Mouse (Mus musculus): Measurements from ENCODE around the gene Rgs10. TPM values are rescaled to one million over a fixed set of nuclear protein-coding genes. Genes with fewer than 3 reads are reported as not detected.

Gene Rgs10
- polyA plus RNA-seq, 1 experiment from 2014 or later = 13.6 TPM

- WGBS = 89% methylated on average over 11 of the region's 11 CpGs
- Histone ChIP-seq H3K4me2 (replicated peaks) (no peak overlapping the region), H3K36me3 (no peaks in the 10 kb centered on the region), H3K27me3 (no peaks in the 10 kb centered on the region), H3K9me3 (no peaks in the 10 kb centered on the region), H3K27ac (replicated peaks) (no peak overlapping the region), H3K9ac (replicated peaks) (no peak overlapping the region), H3K4me3 (no peak overlapping the region), H3K4me1 (no peaks in the 10 kb centered on the region)
- ATAC-seq (ENCODE audit: low FRiP score, low read depth) = no peak
Measured at GRCm38 (mm10) chr7:128364526-128364925, 54.0 kb downstream of the Rgs10 start.

GRCm38 (mm10) chr7:128363806-128364205, 54.8 kb downstream of the Rgs10 start:
- Histone ChIP-seq H3K36me3 (no peaks in the 10 kb centered on the region), H3K4me1 (no peaks in the 10 kb centered on the region), H3K4me3 (no peak overlapping the region), H3K27me3 (no peaks in the 10 kb centered on the region), H3K9me3 (no peaks in the 10 kb centered on the region), H3K9ac (replicated peaks) (no peak overlapping the region), H3K4me2 (replicated peaks) (no peak overlapping the region), H3K27ac (replicated peaks) (no peak overlapping the region)
- 75% methylated on average over 10 of the region's 10 CpGs for WGBS
- ATAC-seq (ENCODE audit: low FRiP score, low read depth) = no peak

GRCm38 (mm10) chr7:128362916-128363315, 55.6 kb downstream of the Rgs10 start:
- 59% methylated on average over 4 of the region's 4 CpGs for WGBS
- Histone ChIP-seq H3K4me2 (replicated peaks) (no peak overlapping the region), H3K27me3 (no peaks in the 10 kb centered on the region), H3K36me3 (no peaks in the 10 kb centered on the region), H3K9me3 (no peaks in the 10 kb centered on the region), H3K4me1 (no peaks in the 10 kb centered on the region), H3K9ac (replicated peaks) (no peak overlapping the region), H3K27ac (replicated peaks) (no peak overlapping the region), H3K4me3 (no peak overlapping the region)
- no peak for ATAC-seq (ENCODE audit: low FRiP score, low read depth)

- 86% methylated on average over 9 of the region's 9 CpGs for WGBS
- H3K4me3 ChIP-seq = no peak overlapping the region
- no peak overlapping the region for H3K27ac ChIP-seq (replicated peaks)
- no peak overlapping the region for H3K9ac ChIP-seq (replicated peaks)
- H3K36me3 ChIP-seq = no peaks in the 10 kb centered on the region
- no peak for ATAC-seq (ENCODE audit: low FRiP score, low read depth)
- H3K9me3 ChIP-seq = no peaks in the 10 kb centered on the region
- no peaks in the 10 kb centered on the region for H3K27me3 ChIP-seq
- no peak overlapping the region for H3K4me2 ChIP-seq (replicated peaks)
- H3K4me1 ChIP-seq = no peaks in the 10 kb centered on the region
Measured at GRCm38 (mm10) chr7:128359741-128360140, 58.8 kb downstream of the Rgs10 start.

- ATAC-seq (ENCODE audit: low FRiP score, low read depth) = no peak
- no peaks in the 10 kb centered on the region for H3K36me3 ChIP-seq
- no peaks in the 10 kb centered on the region for H3K27me3 ChIP-seq
- no peaks in the 10 kb centered on the region for H3K9me3 ChIP-seq
- whole genome bisulfite sequencing = 77% methylated on average over 7 of the region's 7 CpGs
- no peak overlapping the region for H3K4me2 ChIP-seq (replicated peaks)
- H3K4me3 ChIP-seq = no peak overlapping the region
- no peak overlapping the region for H3K27ac ChIP-seq (replicated peaks)
- H3K9ac ChIP-seq (replicated peaks) = no peak overlapping the region
- H3K4me1 ChIP-seq = no peaks in the 10 kb centered on the region
Measured at GRCm38 (mm10) chr7:128359164-128359563, 59.4 kb downstream of the Rgs10 start.

GRCm38 (mm10) chr7:128358741-128359140, 59.8 kb downstream of the Rgs10 start:
- no peak for ATAC-seq (ENCODE audit: low FRiP score, low read depth)
- no peak overlapping the region for H3K27ac ChIP-seq (replicated peaks)
- no peaks in the 10 kb centered on the region for H3K4me1 ChIP-seq
- H3K9ac ChIP-seq (replicated peaks) = no peak overlapping the region
- H3K27me3 ChIP-seq = no peaks in the 10 kb centered on the region
- H3K36me3 ChIP-seq = no peaks in the 10 kb centered on the region
- no peak overlapping the region for H3K4me3 ChIP-seq
- 84% methylated on average over 9 of the region's 9 CpGs for WGBS
- no peak overlapping the region for H3K4me2 ChIP-seq (replicated peaks)
- no peaks in the 10 kb centered on the region for H3K9me3 ChIP-seq

- H3K27ac ChIP-seq (replicated peaks) = no peak overlapping the region
- no peaks in the 10 kb centered on the region for H3K4me1 ChIP-seq
- no peak overlapping the region for H3K4me2 ChIP-seq (replicated peaks)
- WGBS = 69% methylated on average over 9 of the region's 9 CpGs
- H3K9me3 ChIP-seq = no peaks in the 10 kb centered on the region
- no peaks in the 10 kb centered on the region for H3K27me3 ChIP-seq
- H3K9ac ChIP-seq (replicated peaks) = no peak overlapping the region
- no peak for ATAC-seq (ENCODE audit: low FRiP score, low read depth)
- H3K36me3 ChIP-seq = no peaks in the 10 kb centered on the region
- H3K4me3 ChIP-seq = no peak overlapping the region
Measured at GRCm38 (mm10) chr7:128356868-128357755, 61.4 kb downstream of the Rgs10 start.

GRCm38 (mm10) chr7:128355463-128355862, 63.1 kb downstream of the Rgs10 start:
- H3K4me3 ChIP-seq = no peak overlapping the region
- WGBS = 84% methylated on average over 5 of the region's 5 CpGs
- no peaks in the 10 kb centered on the region for H3K27me3 ChIP-seq

GRCm38 (mm10) chr7:128352721-128353120, 65.8 kb downstream of the Rgs10 start:
- Histone ChIP-seq H3K27ac (replicated peaks) (no peak overlapping the region), H3K4me1 (peaks cover 5% of the 10 kb centered on the region), H3K4me3 (no peak overlapping the region), H3K9ac (replicated peaks) (no peak overlapping the region), H3K36me3 (no peaks in the 10 kb centered on the region), H3K9me3 (no peaks in the 10 kb centered on the region), H3K27me3 (no peaks in the 10 kb centered on the region), H3K4me2 (replicated peaks) (no peak overlapping the region)
- no peak for ATAC-seq (ENCODE audit: low FRiP score, low read depth)
- WGBS = 71% methylated on average over 3 of the region's 3 CpGs

More at GRCm38 (mm10) chr7:128355463-128355862, 63.1 kb downstream of the Rgs10 start:
- H3K9me3 ChIP-seq = no peaks in the 10 kb centered on the region
- ATAC-seq (ENCODE audit: low FRiP score, low read depth) = no peak
- H3K4me1 ChIP-seq = no peaks in the 10 kb centered on the region
- H3K27ac ChIP-seq (replicated peaks) = no peak overlapping the region
- no peak overlapping the region for H3K9ac ChIP-seq (replicated peaks)
- H3K4me2 ChIP-seq (replicated peaks) = no peak overlapping the region
- no peaks in the 10 kb centered on the region for H3K36me3 ChIP-seq

GRCm38 (mm10) chr7:128351176-128351575, 67.4 kb downstream of the Rgs10 start:
- Histone ChIP-seq H3K9me3 (no peaks in the 10 kb centered on the region), H3K27me3 (no peaks in the 10 kb centered on the region), H3K4me2 (replicated peaks) (no peak overlapping the region), H3K36me3 (no peaks in the 10 kb centered on the region), H3K9ac (replicated peaks) (no peak overlapping the region), H3K27ac (replicated peaks) (no peak overlapping the region), H3K4me3 (no peak overlapping the region), H3K4me1 (peaks cover 9% of the 10 kb centered on the region)
- WGBS = 82% methylated on average over 3 of the region's 5 CpGs
- no peak for ATAC-seq (ENCODE audit: low FRiP score, low read depth)

GRCm38 (mm10) chr7:128350316-128350715, 68.2 kb downstream of the Rgs10 start:
- no peak overlapping the region for H3K27ac ChIP-seq (replicated peaks)
- no peak overlapping the region for H3K4me2 ChIP-seq (replicated peaks)
- H3K36me3 ChIP-seq = no peaks in the 10 kb centered on the region
- no peak for ATAC-seq (ENCODE audit: low FRiP score, low read depth)
- H3K9ac ChIP-seq (replicated peaks) = no peak overlapping the region
- peaks cover 9% of the 10 kb centered on the region for H3K4me1 ChIP-seq
- H3K9me3 ChIP-seq = no peaks in the 10 kb centered on the region
- WGBS = 85% methylated on average over 7 of the region's 7 CpGs
- H3K27me3 ChIP-seq = no peaks in the 10 kb centered on the region
- H3K4me3 ChIP-seq = no peak overlapping the region

GRCm38 (mm10) chr7:128349751-128350150, 68.8 kb downstream of the Rgs10 start:
- Histone ChIP-seq H3K9me3 (no peaks in the 10 kb centered on the region), H3K36me3 (no peaks in the 10 kb centered on the region), H3K4me3 (no peak overlapping the region), H3K27me3 (no peaks in the 10 kb centered on the region), H3K4me2 (replicated peaks) (no peak overlapping the region), H3K9ac (replicated peaks) (no peak overlapping the region), H3K27ac (replicated peaks) (no peak overlapping the region), H3K4me1 (peaks cover 9% of the 10 kb centered on the region)
- WGBS = 87% methylated on average over 4 of the region's 4 CpGs
- no peak for ATAC-seq (ENCODE audit: low FRiP score, low read depth)
